Mouse (Mus musculus): ENCODE data around the gene Phb. TPM values are rescaled to one million over a fixed set of nuclear protein-coding genes. Genes with fewer than 3 reads are reported as not detected.
A peak's percentile ranks its signal among the peaks of the same experiment; 100 is the strongest.
"Not testable (repeated sequence)": the region's sequence is repeated elsewhere in the genome, so short reads cannot be mapped to it uniquely, and the experiment has no call there.

Phb gene
- polyA plus RNA-seq, 1 experiment from 2014 or later = 276 TPM

- DNase-seq (ENCODE audit: extremely low spot score, low spot score); H3K9me3 ChIP-seq; H3K27ac ChIP-seq; H3K27me3 ChIP-seq (ENCODE audit: poor library complexity, severe bottlenecking): not testable (repeated sequence)
- Histone ChIP-seq H3K4me3 (peak overlapping the region; percentile 75), H3K4me1 (peaks cover 16% of the 10 kb centered on the region), H3K36me3 (replicated peaks) (peaks cover 51% of the 10 kb centered on the region)
- 92% methylated on average over 7 of the region's 7 CpGs for WGBS
Measured at GRCm38 (mm10) chr11:95668086-95668485, 1.3 kb downstream of the Phb start.

- Histone ChIP-seq H3K4me3 (no peak overlapping the region), H3K27me3 (ENCODE audit: poor library complexity, severe bottlenecking) (no peaks in the 10 kb centered on the region), H3K9me3 (no peaks in the 10 kb centered on the region), H3K36me3 (replicated peaks) (peaks cover 98% of the 10 kb centered on the region), H3K4me1 (peaks cover 9% of the 10 kb centered on the region), H3K27ac (peak overlapping the region; percentile 66)
- WGBS = 90% methylated on average over 14 of the region's 14 CpGs
- no peak for DNase-seq (ENCODE audit: extremely low spot score, low spot score)
Measured at GRCm38 (mm10) chr11:95675498-95675897, 8.7 kb downstream of the Phb start.

GRCm38 (mm10) chr11:95676307-95676706, 9.6 kb downstream of the Phb start:
- Histone ChIP-seq H3K4me3 (no peak overlapping the region), H3K9me3 (no peaks in the 10 kb centered on the region), H3K4me1 (peaks cover 12% of the 10 kb centered on the region), H3K27ac (peak overlapping the region; percentile 66; the same call in 1 of the 2 replicates), H3K27me3 (ENCODE audit: poor library complexity, severe bottlenecking) (no peaks in the 10 kb centered on the region), H3K36me3 (replicated peaks) (peaks cover 98% of the 10 kb centered on the region)
- DNase-seq (ENCODE audit: extremely low spot score, low spot score) = peak; percentile 75
- 29% methylated on average over 6 of the region's 6 CpGs for WGBS

- 92% methylated on average over 14 of the region's 14 CpGs for WGBS
- Histone ChIP-seq H3K9me3 (no peaks in the 10 kb centered on the region), H3K4me1 (peaks cover 23% of the 10 kb centered on the region), H3K27me3 (ENCODE audit: poor library complexity, severe bottlenecking) (no peaks in the 10 kb centered on the region), H3K4me3 (no peak overlapping the region), H3K27ac (no peak overlapping the region), H3K36me3 (replicated peaks) (peaks cover 96% of the 10 kb centered on the region)
- no peak for DNase-seq (ENCODE audit: extremely low spot score, low spot score)
Measured at GRCm38 (mm10) chr11:95677925-95678701, 11.4 kb downstream of the Phb start.

DNA sequence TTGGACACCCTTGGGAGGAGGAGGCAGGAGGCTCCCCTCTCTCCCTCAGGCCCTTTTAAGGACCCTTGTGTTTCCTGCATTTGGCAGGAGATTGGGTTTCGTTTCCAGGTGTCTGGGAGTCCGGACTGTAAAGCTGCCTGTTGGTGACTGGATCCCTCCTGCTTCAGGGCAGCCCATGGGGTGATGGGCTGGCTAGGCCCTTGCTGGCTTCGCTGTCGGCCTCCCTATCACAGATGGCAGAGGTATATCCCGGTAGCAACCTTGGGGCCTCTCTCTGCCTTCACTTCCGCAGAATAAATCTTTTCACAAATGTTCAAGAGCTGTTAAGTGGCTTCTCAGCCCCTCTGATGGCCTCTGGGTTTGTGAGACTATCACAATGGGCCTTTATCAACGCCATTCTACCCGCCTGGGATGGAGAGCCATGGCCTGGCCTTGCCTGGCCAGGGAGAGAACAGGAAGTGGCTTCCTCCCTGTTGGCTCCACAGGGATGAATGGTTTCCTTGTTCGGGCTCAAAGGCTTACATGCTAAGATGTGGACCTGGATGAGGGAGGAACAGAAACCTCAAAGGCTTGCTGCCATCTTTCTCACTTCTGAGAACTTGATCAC, 15.3 kb downstream of the Phb start:
- no peak for DNase-seq (ENCODE audit: extremely low spot score, low spot score)
- Histone ChIP-seq H3K36me3 (replicated peaks) (peaks cover 65% of the 10 kb centered on the region), H3K27me3 (ENCODE audit: poor library complexity, severe bottlenecking) (no peaks in the 10 kb centered on the region), H3K4me3 (peak overlapping the region; percentile 4; the same call in 1 of the 2 replicates), H3K27ac (peak overlapping the region; percentile 65), H3K9me3 (no peaks in the 10 kb centered on the region), H3K4me1 (peaks cover 20% of the 10 kb centered on the region)
- WGBS = 71% methylated on average over 9 of the region's 9 CpGs

GRCm38 (mm10) chr11:95682946-95683345, 16.2 kb downstream of the Phb start:
- H3K4me3 ChIP-seq = no peak overlapping the region
- no peaks in the 10 kb centered on the region for H3K9me3 ChIP-seq
- H3K27ac ChIP-seq = 0 out of 2 replicates have a peak overlapping the region, but pooled peaks have one; percentile 2
- no peaks in the 10 kb centered on the region for H3K27me3 ChIP-seq (ENCODE audit: poor library complexity, severe bottlenecking)
- peaks cover 20% of the 10 kb centered on the region for H3K4me1 ChIP-seq
- DNase-seq (ENCODE audit: extremely low spot score, low spot score) = no peak
- WGBS = 91% methylated on average over 3 of the region's 3 CpGs
- H3K36me3 ChIP-seq (replicated peaks) = peaks cover 56% of the 10 kb centered on the region

- H3K9me3 ChIP-seq = no peaks in the 10 kb centered on the region
- no peak overlapping the region for H3K4me3 ChIP-seq
- no peaks in the 10 kb centered on the region for H3K27me3 ChIP-seq (ENCODE audit: poor library complexity, severe bottlenecking)
- 7% methylated on average over 4 of the region's 4 CpGs for WGBS
- no peak overlapping the region for H3K27ac ChIP-seq
- DNase-seq (ENCODE audit: extremely low spot score, low spot score) = peak; percentile 77
- peaks cover 27% of the 10 kb centered on the region for H3K4me1 ChIP-seq
- peaks cover 27% of the 10 kb centered on the region for H3K36me3 ChIP-seq (replicated peaks)
Measured at GRCm38 (mm10) chr11:95686031-95686430, 19.3 kb downstream of the Phb start.

DNA sequence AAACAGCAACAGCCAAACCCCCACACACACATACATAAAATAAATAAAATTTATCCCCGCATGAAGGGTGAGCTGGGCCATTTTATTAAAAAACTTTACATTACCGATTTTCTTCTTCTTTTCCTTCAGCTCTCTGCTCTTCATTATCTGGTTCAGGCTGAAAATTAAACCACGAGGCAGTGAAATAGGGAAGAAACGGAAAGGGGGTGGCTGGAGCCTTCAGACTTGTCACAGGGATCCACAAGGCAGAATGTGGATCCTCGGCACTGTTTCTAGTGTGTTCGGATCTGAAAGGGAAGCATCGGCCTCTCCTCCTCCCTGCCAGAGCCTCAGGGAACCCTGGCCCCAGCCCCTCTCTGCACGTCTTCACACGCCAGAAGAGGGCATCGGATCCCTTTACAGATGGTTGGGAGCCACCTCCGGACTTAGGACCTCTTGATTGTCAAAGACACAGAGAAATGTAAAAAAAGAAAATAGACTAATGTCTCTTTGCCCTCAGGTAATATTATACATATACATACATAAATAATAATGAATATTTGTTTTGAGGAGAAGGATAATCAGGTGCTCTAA, 20.4 kb downstream of the Phb start:
- H3K9me3 ChIP-seq = no peaks in the 10 kb centered on the region
- 44% methylated on average over 11 of the region's 11 CpGs for WGBS
- peaks cover 16% of the 10 kb centered on the region for H3K4me1 ChIP-seq
- H3K27me3 ChIP-seq (ENCODE audit: poor library complexity, severe bottlenecking) = no peaks in the 10 kb centered on the region
- H3K27ac ChIP-seq = no peak overlapping the region
- no peak for DNase-seq (ENCODE audit: extremely low spot score, low spot score)
- no peak overlapping the region for H3K4me3 ChIP-seq
- H3K36me3 ChIP-seq (replicated peaks) = peaks cover 16% of the 10 kb centered on the region

DNA sequence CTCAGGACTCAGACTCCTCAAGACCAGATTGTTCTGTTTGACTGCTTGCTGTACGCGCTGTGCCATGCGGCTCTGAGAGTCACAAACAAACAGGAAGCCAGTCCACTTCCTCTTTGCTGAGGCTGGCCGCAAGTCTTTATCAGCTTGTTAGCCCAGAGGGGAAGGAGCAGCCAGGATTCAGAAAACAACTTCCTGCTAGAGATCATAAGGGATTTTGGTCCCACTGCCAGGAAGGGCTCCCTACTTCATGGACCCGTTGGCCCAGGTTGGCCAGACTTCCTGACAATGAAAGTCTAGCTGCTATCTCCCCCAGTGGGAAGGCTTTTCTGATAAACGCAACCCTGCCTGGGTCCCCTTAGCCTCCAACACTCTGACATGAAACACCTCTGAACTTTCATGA, 21.8 kb downstream of the Phb start:
- no peak for DNase-seq (ENCODE audit: extremely low spot score, low spot score)

GRCm38 (mm10) chr11:95688981-95689380, 22.2 kb downstream of the Phb start:
- WGBS = 81% methylated on average over 7 of the region's 7 CpGs
- no peak overlapping the region for H3K4me3 ChIP-seq
- no peaks in the 10 kb centered on the region for H3K9me3 ChIP-seq
- H3K36me3 ChIP-seq (replicated peaks) = peaks cover under 1% of the 10 kb centered on the region; the same call in 1 of the 2 replicates
- no peaks in the 10 kb centered on the region for H3K27me3 ChIP-seq (ENCODE audit: poor library complexity, severe bottlenecking)
- no peak for DNase-seq (ENCODE audit: extremely low spot score, low spot score)
- H3K27ac ChIP-seq = peak overlapping the region; percentile 61; the same call in 1 of the 2 replicates
- H3K4me1 ChIP-seq = peaks cover 17% of the 10 kb centered on the region

More for the DNA sequence above, 21.8 kb downstream of the Phb start:
- H3K27me3 ChIP-seq (ENCODE audit: poor library complexity, severe bottlenecking) = no peaks in the 10 kb centered on the region
- peak overlapping the region; percentile 61; the same call in 1 of the 2 replicates for H3K27ac ChIP-seq
- WGBS = 81% methylated on average over 6 of the region's 6 CpGs
- peaks cover 17% of the 10 kb centered on the region for H3K4me1 ChIP-seq
- H3K36me3 ChIP-seq (replicated peaks) = peaks cover 6% of the 10 kb centered on the region; the same call in 1 of the 2 replicates
- H3K9me3 ChIP-seq = no peaks in the 10 kb centered on the region
- no peak overlapping the region for H3K4me3 ChIP-seq

GRCm38 (mm10) chr11:95689544-95689943, 22.8 kb downstream of the Phb start:
- Histone ChIP-seq H3K27me3 (ENCODE audit: poor library complexity, severe bottlenecking) (no peaks in the 10 kb centered on the region), H3K27ac (no peak overlapping the region), H3K4me1 (peaks cover 17% of the 10 kb centered on the region), H3K4me3 (no peak overlapping the region), H3K36me3 (replicated peaks) (no peaks in the 10 kb centered on the region), H3K9me3 (no peaks in the 10 kb centered on the region)
- WGBS = 86% methylated on average over 3 of the region's 3 CpGs
- DNase-seq (ENCODE audit: extremely low spot score, low spot score) = no peak

DNA sequence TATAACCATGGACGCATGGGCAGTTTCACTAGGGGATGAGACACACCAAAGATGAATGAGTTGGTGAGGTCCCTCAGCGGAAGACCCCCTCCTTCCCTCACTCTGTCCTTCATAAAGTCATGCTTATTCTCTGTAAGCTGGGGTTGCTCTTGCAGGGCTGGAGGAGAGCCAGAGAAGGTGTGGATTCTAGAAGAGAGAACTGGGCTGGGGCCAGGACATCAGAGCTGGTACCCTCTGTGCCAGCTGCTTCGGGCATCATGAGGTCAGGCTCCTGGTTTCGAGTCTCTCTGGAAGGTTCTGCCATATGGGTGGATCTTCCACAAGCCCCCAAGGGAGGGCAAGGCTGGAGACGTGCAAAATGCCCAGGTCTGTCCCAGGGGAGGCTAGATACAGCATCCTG, 31.8 kb downstream of the Phb start:
- no peaks in the 10 kb centered on the region for H3K9me3 ChIP-seq
- DNase-seq (ENCODE audit: extremely low spot score, low spot score) = no peak
- no peak overlapping the region for H3K4me3 ChIP-seq
- H3K27me3 ChIP-seq (ENCODE audit: poor library complexity, severe bottlenecking) = no peaks in the 10 kb centered on the region
- no peaks in the 10 kb centered on the region for H3K36me3 ChIP-seq (replicated peaks)
- 91% methylated on average over 5 of the region's 5 CpGs for WGBS
- no peak overlapping the region for H3K27ac ChIP-seq
- H3K4me1 ChIP-seq = no peaks in the 10 kb centered on the region

All from forebrain, embryonic 10.5 days (tissue).